Mouse (Mus musculus) G1E (cell line): Measurements from ENCODE around the gene Tor1aip1.

Source experiments
- CTCF ChIP-seq: IDR thresholded peaks from 2 replicates; pipeline ENCODE4 v1.5.1; 2012; ENCODE audit warnings: low read depth, low read length, inconsistent platforms, mixed read lengths
- GATA1 ChIP-seq: IDR thresholded peaks from 2 replicates; pipeline ENCODE4 v1.6.1; 2012; ENCODE audit warnings: borderline replicate concordance, low read length, inconsistent platforms, mixed read lengths
- TAL1 ChIP-seq: conservative IDR thresholded peaks from 2 replicates; pipeline ENCODE4 v1.6.1; 2012; ENCODE audit warnings: low read depth, low read length, inconsistent platforms, mixed read lengths

DNA sequence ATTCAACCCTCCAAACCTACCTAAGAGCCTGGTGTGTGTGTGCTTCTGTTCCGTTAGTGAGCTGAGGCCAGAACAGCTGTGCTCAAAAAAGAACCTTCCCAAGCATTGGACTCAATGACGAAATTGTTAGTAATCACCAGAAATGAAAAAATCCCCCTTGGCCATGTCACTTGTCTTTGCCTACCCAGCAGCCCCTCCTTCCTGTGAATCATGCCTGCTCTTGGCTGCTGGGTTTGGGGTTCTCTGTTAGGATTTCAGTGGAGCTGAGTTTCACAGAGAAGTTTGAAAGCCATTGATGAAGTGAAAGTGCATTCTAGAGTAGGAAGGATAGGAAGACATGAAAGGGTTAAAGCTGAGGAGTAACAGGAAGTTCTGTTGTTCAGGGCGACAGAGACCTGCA, 29.9 kb upstream of the Tor1aip1 start:
- no peak for TF ChIP-seq CTCF
- TF ChIP-seq TAL1 = no peak
- no peak for TF ChIP-seq GATA1
